Comparison of ENCODE assay signal across 8 mouse cellular contexts in the genomic region with DNA sequence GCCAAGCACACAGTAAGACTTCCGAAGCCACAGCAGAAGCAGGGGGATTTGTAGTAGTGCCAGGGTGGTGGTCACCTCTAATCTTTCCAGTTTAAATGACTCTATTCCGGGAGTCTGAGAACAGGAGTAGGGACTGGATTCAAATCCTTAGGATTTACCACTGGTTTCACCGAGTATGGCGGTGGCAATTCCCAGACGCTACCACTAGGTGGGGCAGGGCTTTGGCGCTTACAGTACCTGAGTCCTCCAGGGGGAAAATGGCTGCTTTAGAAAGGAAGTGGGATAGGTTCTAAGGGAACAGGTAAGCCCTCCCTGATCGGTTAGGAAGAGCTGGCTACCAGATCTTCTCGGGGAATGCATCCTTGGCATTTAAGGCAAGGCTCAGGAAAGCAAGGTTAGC. TPM values are rescaled to one million over a fixed set of nuclear protein-coding genes. Genes with fewer than 3 reads are reported as not detected.
DNase-seq lines count a peak whose midpoint lies in the region; ATAC-seq and TF ChIP-seq lines count a peak whose summit lies in the region.

No protein-coding gene starts in this region.

- no peaks in the 10 kb centered on the region for H3K4me1 ChIP-seq in stomach, postnatal 0 days (replicated peaks; ENCODE audit: control insufficient read depth, insufficient read depth)

- TF ChIP-seq EP300 in stomach, postnatal 0 days (optimal IDR thresholded peaks at IDR 0.05) = no peak

- peak; percentile 61 for TF ChIP-seq CTCF in left cerebral cortex, adult 2 months (IDR thresholded peaks at IDR 0.05)
- TF ChIP-seq CTCF in stomach, postnatal 0 days (IDR thresholded peaks at IDR 0.05; ENCODE audit: low read depth) = peak; percentile 75

- WGBS in stomach, postnatal 0 days = 47% methylated on average over 8 of the region's 8 CpGs

- no peaks in the 10 kb centered on the region for H3K36me3 ChIP-seq in stomach, postnatal 0 days (ENCODE audit: control insufficient read depth, insufficient read depth, low read length)

- H3K4me2 ChIP-seq in stomach, postnatal 0 days (replicated peaks; ENCODE audit: low read depth) = no peak overlapping the region

- no peaks in the 10 kb centered on the region for H3K27me3 ChIP-seq in stomach, postnatal 0 days (ENCODE audit: control insufficient read depth, insufficient read depth, low read length)

- no peak overlapping the region for H3K27ac ChIP-seq in left cerebral cortex, adult 2 months
- H3K27ac ChIP-seq in stomach, postnatal 0 days (replicated peaks) = no peak overlapping the region

- DNase-seq in cerebellum, adult 18-20 months = peak; percentile 8 to 31
- DNase-seq in cerebellum, adult 11-12 months = no peak
- DNase-seq in left cerebral cortex, adult 2 months (ENCODE audit: extremely low spot score in 1 of 2, low spot score in 2 of 2) = no peak
- no peak for DNase-seq in left cerebral cortex, postnatal 14 days (ENCODE audit: low spot score in 2 of 2)
- DNase-seq in R1 (ENCODE audit: low read depth, low spot score) = peak; percentile 76
- DNase-seq in stomach, postnatal 0 days (ENCODE audit: low spot score) = peak; percentile 61
- DNase-seq in layer of hippocampus, postnatal 36 days = no peak

- H3K4me3 ChIP-seq in left cerebral cortex, adult 2 months = no peak overlapping the region
- no peak overlapping the region for H3K4me3 ChIP-seq in stomach, postnatal 0 days (ENCODE audit: low read depth, low read length)

- no peaks in the 10 kb centered on the region for H3K9me3 ChIP-seq in stomach, postnatal 0 days (ENCODE audit: control insufficient read depth, low read length)

- 0 out of 2 replicates have a peak, but pooled peaks have one; percentile 52 for ATAC-seq in erythroid progenitor cell, adult 5-6 weeks (replicated peaks; ENCODE audit: low FRiP score, poor library complexity, severe bottlenecking)
- ATAC-seq in stomach, postnatal 0 days (ENCODE audit: low FRiP score, low TSS enrichment) = no peak

- intact Hi-C loops in left cerebral cortex, adult 2 months (cut with DNase I) = no loop called here
- intact Hi-C loops in left cerebral cortex, postnatal 14 days (cut with DNase I) = no loop called here

- no peak overlapping the region for H3K9ac ChIP-seq in stomach, postnatal 0 days (ENCODE audit: low read length)

RNA-seq across cellular contexts. Expression of gene Hnf1b, which starts 17.5 kb away (rescaled TPM):
- under 1 TPM; 0.23 to 0.75 TPM for total RNA-seq in left cerebral cortex, adult 2 months (2021)
- under 1 TPM in 1 of 2 experiments, not detected in 1; 0.22 TPM for total RNA-seq in left cerebral cortex, postnatal 14 days (2021)
- not detected in 2 replicates for total RNA-seq in erythroid progenitor cell, adult 5-6 weeks (2015; ENCODE audit: low replicate concordance)
- total RNA-seq in erythroid progenitor cell, adult 5-6 weeks (2017; ENCODE audit: low replicate concordance) = not detected in 2 replicates
- polyA plus RNA-seq in stomach, postnatal 0 days (2015; fragmentation: Nextera tagmentation; extraction: Ambion mirVana) = 4.8 and 5.0 TPM in 2 replicates
- total RNA-seq in layer of hippocampus, postnatal 36 days (2021) = under 1 TPM in 1 of 2 experiments, not detected in 1; 0.52 TPM

Comparison
In these comparisons a context has a peak if more than half of its experiments do, and no peak if none do; other contexts are left out.
1. DNase-seq: peak in cerebellum, adult 18-20 months (2 of 2), R1 (single experiment) and stomach, postnatal 0 days (single experiment); none in cerebellum, adult 11-12 months (single experiment), left cerebral cortex, adult 2 months (0 of 2), left cerebral cortex, postnatal 14 days (0 of 2) and layer of hippocampus, postnatal 36 days (0 of 2).